Mouse (Mus musculus) neutrophil, adult 5-6 weeks (primary cell): ENCODE data around the gene Kras. TPM values are rescaled to one million over a fixed set of nuclear protein-coding genes. Genes with fewer than 3 reads are reported as not detected.

Experiments used
- ATAC-seq: fragments of 151-379, 151-347 bp; 2 replicates; pipeline ENCODE4 v1.8.0; 2017; ENCODE audit warnings: mild to moderate bottlenecking, moderate TSS enrichment; ENCODE audit not compliant: insufficient number of reproducible peaks, poor library complexity, low FRiP score, severe bottlenecking; ENCODE audit errors: extremely low read depth
- total RNA-seq: library from RNA; stranded (forward); fragments of 200-1000 nt; gene quantifications from 2 replicates; pipeline ENCODE4 v1.2.3, GENCODE M21; 2017

Kras gene
- total RNA-seq, 1 experiment from 2014 or later: 72.0 TPM

DNA sequence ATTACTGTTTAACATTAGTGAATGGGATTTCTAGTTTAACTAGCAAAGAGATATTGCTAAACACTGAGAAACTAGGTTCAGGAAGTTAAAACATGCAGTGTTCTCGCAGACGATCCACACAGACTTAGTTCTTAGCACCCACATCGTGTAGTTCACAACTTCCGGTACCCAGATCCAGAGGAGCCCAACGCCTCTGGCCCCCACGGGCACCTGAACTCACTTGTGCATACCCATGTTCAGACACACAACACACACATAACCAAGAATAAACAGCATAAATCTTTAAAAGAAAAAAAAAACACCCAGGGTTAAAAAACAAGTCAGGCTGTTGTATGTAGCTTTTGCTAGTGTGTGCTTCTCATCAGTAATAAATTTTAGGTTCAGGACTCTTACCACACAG lies 45.6 kb downstream of the Kras start:
- no peak for ATAC-seq

DNA sequence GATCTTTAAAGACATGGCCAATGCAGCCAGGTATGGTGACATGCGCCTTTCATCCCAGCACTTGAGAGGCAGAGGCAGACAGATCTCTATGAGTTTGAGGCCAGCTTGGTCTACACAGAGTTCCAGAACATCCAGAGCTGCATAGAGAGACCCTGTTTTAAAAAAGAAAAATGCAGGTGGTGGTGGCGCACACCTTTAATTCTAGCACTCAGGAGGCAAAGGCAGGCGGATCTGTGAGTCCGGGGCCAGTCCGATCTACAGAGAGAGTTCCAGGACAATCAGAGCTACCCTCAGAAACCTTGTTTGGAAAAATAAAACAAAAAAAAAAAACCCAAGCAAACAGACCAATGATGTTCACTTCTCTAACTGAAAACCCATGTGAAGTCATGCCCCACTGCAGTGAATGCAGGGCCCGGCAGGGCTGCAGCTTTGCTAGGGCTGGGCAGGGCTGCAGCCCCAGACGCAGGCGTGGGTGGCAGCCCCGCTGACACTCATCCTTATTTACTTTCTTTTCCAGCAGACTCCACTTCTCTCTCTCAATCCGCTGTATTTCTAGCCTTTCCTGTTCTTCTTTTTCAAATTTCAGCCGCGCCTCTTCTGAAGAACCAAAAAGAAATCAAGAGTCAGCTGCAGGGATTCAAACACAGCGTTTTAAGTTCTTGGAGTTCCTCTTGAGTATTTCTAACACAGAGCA lies 47.5 kb downstream of the Kras start:
- no peak for ATAC-seq

DNA sequence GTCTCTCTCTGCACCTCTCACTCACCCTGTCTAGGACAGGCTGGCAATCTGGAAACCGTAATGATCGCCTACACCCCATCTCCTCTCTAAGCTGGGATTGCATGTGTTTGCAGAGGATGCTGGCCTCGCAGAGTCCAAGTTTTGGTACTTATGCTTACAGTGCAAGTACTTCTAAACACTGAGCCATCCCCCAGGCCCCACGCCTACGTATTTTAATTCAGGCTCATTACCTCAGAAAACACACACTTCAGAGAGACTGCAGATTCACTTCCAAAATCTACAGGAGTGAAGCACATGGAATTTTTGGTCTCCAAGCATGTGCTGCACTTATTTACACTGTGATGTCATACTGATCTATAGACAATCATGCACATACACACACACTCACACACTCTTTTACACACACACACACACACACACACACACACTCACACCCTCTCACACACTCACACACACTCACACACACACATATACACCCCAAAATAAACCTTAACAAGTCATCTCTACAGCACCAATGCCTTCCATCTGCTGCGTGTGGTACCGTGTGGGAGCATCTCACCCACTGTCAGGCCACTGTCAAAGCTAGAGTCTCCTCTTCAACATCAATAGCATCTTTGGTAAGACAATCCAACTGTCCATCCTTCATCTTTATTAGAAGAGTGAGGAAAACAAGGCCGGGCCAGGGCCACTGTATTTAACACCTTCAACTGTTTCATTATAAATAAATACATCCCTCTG lies 51.9 kb downstream of the Kras start:
- no peak for ATAC-seq

DNA sequence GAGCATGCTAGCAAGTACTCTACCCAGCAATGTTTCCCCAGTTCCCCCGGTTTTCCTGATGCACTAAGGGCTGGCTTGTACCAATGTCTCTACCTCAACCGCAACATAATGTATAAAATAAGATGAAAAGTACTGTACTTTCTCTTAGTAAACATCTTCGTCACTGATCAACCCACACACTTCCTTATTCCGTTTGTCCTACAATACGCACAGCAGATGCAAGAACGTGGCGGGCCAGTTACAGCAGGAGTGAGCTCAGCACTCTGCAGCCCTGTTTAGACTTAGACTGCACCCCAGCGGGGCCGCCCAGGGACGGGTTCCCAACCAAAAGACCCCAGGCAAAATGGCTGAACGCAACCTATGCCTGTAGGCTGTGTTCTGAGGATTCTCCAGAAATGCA lies 56.6 kb downstream of the Kras start:
- peak; percentile 67 for ATAC-seq

DNA sequence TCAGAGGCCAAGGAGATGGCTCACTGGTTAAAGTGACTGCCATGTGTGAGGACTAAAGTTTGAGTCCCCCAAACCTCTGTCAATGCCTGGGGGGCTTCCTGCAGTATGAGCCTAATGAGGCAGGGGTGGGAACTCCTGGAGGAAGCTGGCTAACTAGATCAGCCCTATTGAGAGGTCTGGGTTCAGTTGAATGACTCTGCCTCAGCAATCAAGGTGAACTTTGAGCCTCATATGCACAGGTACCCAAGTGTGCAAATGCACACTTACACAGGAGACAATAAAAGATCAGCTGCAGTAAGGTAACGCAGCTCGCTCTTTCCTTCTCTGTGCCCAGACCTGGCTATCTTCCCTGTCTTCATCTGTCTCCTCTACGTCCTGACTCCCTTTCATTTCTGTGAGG lies 57.0 kb downstream of the Kras start:
- no peak for ATAC-seq

DNA sequence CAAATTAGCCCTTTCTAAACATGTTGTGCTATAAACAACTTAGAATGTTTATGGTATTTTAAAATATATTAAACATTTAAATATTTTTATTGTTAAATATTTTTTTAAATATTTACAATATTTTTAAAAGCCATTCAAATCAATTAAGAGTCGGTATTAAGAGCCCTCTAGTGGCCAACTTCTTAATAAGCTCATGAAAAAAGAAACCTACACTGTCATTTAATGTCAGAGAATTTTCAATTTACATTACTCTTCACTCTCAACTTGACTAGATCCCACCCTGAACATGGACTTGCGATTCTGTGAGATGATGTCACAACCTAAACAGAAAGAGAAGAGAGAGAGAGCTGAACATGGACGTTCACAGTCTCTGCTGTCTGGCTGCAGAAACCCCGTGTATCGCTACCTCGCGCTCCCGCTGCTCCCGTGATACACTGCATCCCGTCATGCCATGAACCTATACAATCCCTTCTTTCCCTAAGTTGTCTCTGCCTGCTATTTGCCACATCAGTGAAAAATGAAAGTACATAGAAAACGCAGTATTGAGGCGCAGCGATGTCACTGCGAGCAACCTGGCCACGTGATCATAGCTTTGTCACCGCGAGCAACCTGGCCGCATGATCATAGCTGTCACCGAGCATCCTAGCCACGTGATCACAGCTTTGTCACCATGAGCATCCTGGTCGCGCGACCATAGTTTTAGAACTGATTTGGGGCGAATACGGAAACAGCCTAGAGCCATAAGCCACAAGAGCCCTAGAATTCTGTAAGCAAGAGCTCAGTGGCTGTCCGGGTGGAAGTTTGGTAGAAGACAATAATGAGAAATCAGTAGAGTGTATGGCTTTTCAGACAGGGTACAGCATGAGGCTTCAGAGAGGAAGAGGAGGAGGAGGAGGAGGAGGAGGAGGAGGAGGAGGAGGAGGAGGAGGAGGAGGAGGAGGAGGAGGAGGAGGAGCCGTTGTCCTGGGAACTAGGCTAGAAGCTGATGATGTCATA lies 62.6 kb downstream of the Kras start:
- ATAC-seq: peak; percentile 67

DNA sequence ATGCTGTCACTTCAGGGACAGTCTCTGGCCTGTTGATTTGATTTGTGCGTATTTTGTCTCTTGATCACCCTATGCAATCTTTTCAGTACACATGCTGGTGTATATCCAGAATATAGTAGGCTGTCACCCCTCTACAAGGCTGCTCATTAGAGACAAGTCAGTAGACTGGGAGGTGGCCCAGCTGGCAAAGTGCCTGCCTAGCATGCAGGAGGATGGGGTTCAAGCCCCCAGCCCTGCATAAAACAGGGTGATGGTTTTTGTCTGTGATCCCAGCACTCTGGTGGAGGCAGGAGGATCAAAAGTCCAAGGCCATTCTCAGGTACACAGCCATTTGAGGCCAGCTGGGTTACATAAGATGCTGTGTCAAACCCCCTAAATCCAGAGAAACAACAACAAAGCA lies 63.9 kb downstream of the Kras start:
- no peak for ATAC-seq

DNA sequence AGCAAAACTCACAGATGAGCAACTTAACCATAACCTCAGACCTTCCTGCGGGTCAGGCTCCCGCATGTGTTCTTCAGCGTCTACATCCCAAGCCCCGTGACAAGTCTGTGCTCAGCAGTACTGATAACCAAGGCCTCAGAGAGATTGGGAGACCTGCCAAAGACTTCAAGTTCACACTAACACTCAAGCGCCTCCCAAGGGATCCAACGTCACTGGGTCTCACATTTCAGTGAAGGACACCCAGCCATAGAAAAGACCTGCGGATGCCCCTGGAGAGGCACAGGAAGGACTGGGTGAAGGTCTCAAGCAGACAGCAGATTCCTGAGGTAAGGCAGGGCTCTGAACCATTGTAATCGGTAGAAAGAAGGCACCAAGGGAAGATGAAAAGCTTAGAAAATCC lies 68.0 kb downstream of the Kras start:
- ATAC-seq: no peak

DNA sequence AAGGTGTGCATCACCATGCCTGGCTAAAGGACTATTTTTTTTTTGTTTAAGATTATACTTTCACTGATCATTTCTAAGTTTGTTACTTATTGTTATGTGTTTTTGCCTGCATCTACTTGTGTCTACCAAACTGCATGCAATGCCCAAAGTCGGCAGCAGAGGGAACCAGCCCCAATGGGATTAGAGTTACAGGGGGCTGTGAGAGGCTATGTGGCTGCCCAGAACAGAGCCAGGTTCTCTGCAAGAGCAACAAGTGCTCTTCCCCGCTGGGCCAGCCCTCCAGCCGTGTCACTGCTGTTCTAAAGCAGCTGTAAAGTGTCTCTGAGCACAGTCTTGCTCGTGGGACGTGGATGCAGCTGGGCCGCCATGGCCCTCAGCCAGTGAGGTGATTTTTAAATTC lies 70.4 kb downstream of the Kras start:
- ATAC-seq: peak; percentile 60

DNA sequence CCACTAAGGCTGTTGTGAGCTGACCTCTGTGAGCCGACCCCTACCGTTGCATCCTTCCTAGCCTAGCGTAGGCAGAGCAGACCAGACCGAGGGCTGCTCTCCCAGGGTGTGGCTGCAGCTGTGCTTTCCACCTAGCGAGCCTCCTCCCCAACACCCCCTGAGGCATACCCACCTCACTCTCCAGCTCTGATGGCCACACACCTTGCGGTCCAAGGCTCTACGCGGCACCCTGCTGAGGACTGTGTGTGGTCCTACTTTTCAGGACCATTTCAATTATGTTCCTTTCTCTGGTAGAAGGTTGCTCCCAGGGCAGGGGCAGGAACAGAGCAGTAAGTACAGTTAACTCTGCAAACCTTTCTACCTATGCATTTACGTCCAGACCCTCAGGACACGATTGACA lies 73.6 kb downstream of the Kras start:
- no peak for ATAC-seq

DNA sequence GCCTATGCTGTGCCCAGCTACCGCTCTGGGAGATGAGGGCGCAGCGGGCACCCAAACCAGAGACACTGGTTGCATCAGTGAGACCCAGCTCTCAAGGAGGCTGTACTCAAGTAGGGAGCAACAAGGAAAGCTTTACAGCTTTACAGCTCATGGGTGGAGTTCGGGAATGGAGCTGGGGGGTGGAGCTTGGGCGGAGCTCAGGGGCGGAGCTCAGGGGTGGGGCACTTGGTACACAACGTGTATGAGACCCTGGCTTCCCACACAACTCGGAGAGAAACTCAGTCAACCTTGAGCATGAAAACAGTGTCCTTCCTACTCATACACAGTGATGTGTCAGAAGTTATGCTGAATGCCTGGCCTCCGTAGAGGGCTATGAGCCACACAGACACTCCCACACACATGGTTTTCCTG lies 74.5 kb downstream of the Kras start:
- ATAC-seq: no peak

DNA sequence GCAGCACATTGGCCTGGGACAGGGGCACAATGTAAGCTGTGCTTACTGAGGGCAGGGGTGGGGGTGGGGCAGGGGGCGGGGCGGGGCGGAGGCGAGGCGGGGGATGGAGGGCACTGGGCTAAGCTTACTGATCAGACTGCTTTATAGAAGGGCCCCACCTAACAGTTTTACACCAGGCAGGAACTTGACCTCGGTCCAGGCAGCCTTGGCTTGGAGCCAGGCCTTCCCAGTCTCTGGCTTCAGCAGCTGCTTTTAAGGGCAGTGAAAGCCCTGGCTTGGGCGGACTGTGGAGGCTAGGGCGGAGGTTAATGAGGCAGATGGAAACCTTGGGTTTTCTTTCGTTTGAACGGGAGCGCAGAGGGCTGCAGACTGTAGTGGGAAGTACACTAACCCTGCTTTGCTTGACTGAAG lies 76.3 kb downstream of the Kras start:
- no peak for ATAC-seq

DNA sequence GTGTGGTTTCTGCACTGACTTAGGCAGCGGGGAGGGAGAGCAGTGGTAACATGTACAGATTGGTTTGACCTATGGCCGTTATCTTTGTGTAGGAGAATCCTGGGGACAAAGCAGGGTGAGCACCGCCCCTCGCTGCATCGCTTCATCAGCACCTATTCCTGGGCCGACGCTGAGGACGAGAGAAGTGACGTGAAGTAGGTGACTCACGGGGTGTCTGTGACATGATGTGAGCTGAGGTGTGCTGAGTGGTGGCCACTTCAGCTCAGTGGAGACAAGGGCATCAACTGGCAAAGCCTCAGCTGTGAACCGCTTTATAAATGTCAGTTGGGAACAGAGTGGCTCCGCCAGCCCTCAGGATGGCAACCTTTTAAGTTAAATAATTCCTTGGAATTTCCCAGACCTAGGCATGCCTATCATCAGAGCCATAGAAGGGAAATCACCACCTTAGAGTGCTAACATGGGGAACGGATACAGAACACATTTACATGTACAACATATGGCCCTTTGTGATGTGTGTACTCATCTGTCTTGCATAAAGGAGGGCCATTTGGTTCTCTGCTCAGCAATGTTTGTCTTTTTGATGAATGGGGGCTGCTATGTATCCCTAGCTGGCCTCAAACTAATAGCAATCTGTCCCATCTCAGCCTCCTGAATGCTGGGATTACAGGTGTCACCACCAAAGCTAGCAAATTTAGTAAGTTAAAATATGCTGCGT lies 78.0 kb downstream of the Kras start:
- no peak for ATAC-seq

Other genes with a start within 250 kb of the Kras start
- not detected in 2 replicates for gene Bcat1, start 174.1 kb downstream of the Kras start, total RNA-seq
- 261 and 300 TPM in 2 replicates for gene Lrmp, start 134.6 kb downstream of the Kras start, total RNA-seq
- gene Casc1, start 39.2 kb downstream of the Kras start, total RNA-seq: 5.6 and 6.4 TPM in 2 replicates
- gene Etfrf1, start 39.1 kb downstream of the Kras start, total RNA-seq: 27.6 and 32.3 TPM in 2 replicates